Mouse (Mus musculus) gastrocnemius, adult 2 months (tissue): ENCODE data around the gene Cdk19. TPM values are rescaled to one million over a fixed set of nuclear protein-coding genes. Genes with fewer than 3 reads are reported as not detected.
"Not testable (repeated sequence)": the region's sequence is repeated elsewhere in the genome, so short reads cannot be mapped to it uniquely, and the experiment has no call there.

Source experiments
- DNase-seq: peaks from one replicate; pipeline ENCODE4 v3.0.0; 2022
- H3K27ac ChIP-seq: fragments of 200-600 bp; 2 replicates; pipeline ENCODE4 v1.8.1; 2022; ENCODE audit warnings: mild to moderate bottlenecking
- H3K4me3 ChIP-seq: fragments of 200-600 bp; 2 replicates; pipeline ENCODE4 v1.8.1; 2022; ENCODE audit warnings: mild to moderate bottlenecking, moderate library complexity
- CTCF ChIP-seq: fragments of 200-600 bp; IDR thresholded peaks from 2 replicates; pipeline ENCODE4 v1.8.1; 2022; ENCODE audit warnings: antibody characterized with exemption, mild to moderate bottlenecking, moderate library complexity
- intact Hi-C: fragments of 180-260 bp; cut with DNase I; formaldehyde crosslinking; loops from one replicate; pipeline ENCODE4 v1.15.1; 2025
- total RNA-seq, 2 experiments: library from RNA; stranded (reverse); gene quantifications; 2 replicates each; pipeline ENCODE4 v1.2.3; 2021

The Cdk19 gene
- total RNA-seq, 2 experiments from 2014 or later: 5.9 to 32.3 TPM

DNA sequence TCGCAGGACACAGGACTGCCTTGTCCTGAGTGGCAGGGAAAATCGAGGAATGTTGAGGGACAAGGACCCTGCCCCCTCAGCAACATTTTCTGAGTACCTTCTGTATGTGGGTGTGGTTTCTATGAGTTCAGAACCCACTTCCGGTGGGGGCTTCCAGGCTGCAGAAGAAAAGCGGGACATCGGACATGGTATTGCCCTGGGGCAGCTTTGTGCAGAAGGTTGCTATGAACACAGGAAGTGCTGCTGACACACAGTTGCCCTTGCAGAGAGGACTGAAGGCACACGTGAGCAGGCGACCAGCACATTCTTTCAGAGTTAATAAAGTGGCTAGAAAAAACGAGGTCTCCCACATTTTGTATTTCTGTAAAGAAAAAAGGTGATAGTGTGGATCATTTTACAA, 188.2 kb downstream of the Cdk19 start:
- Histone ChIP-seq H3K4me3 (no peak overlapping the region), H3K27ac (no peak overlapping the region)
- DNase-seq: no peak
- intact Hi-C loops: loop anchor here (10.0 kb wide), 1 partner anchor 183 kb away; no protein-coding TSS in a partner anchor
- no peak for TF ChIP-seq CTCF

DNA sequence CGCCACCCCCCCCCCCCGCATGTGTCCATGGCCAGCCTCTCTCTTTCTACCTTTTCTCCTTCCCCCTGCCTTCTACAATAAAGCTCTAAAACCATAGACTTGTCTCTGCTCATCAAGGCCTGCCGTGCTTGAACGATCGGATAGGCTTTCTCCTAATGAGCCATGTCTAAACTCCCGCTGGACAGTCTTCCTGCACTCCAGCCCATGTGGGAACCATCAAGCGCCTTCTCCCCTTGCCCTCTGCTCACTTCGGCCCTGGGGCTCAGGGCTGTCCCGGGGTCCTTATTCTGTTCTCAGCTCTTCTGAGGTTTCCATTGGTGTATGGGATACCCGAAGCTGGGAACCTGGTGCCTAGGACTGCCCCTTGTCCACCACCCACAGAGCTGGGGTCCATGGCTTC, 189.3 kb downstream of the Cdk19 start:
- no peak overlapping the region for H3K4me3 ChIP-seq
- DNase-seq: no peak
- no peak overlapping the region for H3K27ac ChIP-seq
- TF ChIP-seq CTCF: no peak
- intact Hi-C loops: loop anchor here (10.0 kb wide), 1 partner anchor 184 kb away; no protein-coding TSS in a partner anchor

DNA sequence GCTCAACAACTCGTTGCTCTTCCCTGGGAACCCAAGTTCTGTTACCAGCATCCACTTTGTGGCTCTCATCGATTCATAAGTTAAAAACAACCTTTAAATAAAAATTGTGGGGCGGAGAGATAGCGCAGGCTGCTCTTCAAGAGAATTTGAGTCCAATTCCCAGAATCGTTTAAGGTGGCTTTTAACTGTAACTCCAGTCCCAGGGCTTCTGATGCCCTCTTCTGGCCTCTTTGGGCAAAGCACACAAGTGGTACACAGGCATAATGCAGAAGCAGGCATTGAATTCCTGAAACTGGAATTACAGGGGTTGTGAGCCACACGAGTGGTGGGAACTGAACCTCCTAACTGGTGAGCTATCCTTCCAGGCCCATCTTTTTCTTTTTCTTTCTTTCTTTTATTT, 190.3 kb downstream of the Cdk19 start:
- intact Hi-C loops: loop anchor here (10.0 kb wide), 1 partner anchor 185 kb away; no protein-coding TSS in a partner anchor
- no peak overlapping the region for H3K4me3 ChIP-seq
- peak; percentile 54 for DNase-seq

DNA sequence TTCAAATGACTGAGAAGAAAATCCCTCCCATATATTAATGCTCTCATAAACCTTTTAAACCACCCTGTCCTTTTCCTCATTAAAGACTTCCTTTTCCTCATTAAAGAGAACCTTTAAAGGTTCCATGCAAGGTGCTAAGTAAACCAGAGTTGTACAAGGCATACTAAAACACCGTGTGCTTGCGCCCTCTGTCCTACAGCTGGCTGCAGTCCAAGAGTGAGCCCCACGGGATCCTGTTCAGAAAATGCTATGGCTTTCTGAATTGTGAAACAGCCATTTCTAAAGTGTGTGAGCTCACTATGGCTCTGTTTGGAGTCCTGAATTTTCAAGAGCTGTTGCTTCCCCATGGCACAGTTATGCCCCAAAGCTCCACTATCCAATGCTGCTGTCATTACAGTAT, 191.3 kb downstream of the Cdk19 start:
- no peak for TF ChIP-seq CTCF
- intact Hi-C loops: no loop called here

More for the DNA sequence above, 190.3 kb downstream of the Cdk19 start:
- H3K27ac ChIP-seq: no peak overlapping the region
- peak; percentile 63 for TF ChIP-seq CTCF

DNA sequence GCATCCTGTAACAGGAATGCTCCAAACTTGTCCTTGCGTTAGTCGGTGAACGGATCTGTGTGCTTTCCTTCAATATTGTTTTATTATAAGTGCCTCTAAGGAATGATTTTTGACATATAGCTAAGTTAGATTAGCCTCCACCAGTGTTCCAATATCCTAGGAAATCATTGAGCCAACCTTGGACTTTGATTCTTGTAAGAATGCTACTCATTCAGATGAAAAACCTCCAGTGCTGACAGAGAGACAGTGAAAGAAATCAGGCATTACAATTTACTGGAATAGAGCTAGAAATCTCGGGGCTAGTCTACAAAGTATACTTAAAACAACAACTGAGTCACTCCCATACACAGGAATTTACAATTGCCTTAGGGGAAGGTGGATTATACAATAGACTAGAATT, 193.2 kb downstream of the Cdk19 start:
- intact Hi-C loops, H3K27ac ChIP-seq, DNase-seq: not testable (repeated sequence)

More for the DNA sequence above, 191.3 kb downstream of the Cdk19 start:
- H3K27ac ChIP-seq: no peak overlapping the region
- DNase-seq: no peak
- no peak overlapping the region for H3K4me3 ChIP-seq

More for the DNA sequence above, 193.2 kb downstream of the Cdk19 start:
- H3K4me3 ChIP-seq: not testable (repeated sequence)

Other genes starting within 250 kb of the Cdk19 start
- gene Slc16a10, start 197.3 kb upstream of the Cdk19 start, total RNA-seq: 10 to 100 TPM; 39.8 to 43.6 TPM
- gene Rpf2, start 92.5 kb upstream of the Cdk19 start, total RNA-seq: 10 to 100 TPM; 13.5 to 17.3 TPM
- 10 to 100 TPM; 27.0 to 27.7 TPM for gene Gtf3c6, start 81.5 kb upstream of the Cdk19 start, total RNA-seq
- gene Amd1, start 37.4 kb upstream of the Cdk19 start, total RNA-seq: 100 to 1,000 TPM in 1 of 2 experiments, 10 to 100 TPM in 1; 94.9 to 998 TPM
- gene Slc22a16, start 230.8 kb downstream of the Cdk19 start, total RNA-seq: not detected